Mouse (Mus musculus) layer of hippocampus, adult 18-20 months (tissue): ENCODE measurements at regions not wholly inside any gene's neighbourhood (a gene's known extent, or its start where the extent isn't known, plus 50 kb on each side); places are given as distances from the start of the nearest gene placed in this dataset.

Source experiments
- DNase-seq, 2 experiments: peaks; one replicate each; pipeline ENCODE4 v3.0.0; 2022; ENCODE audit warnings: low spot score in 2 of 2

GRCm38 (mm10) chr9:87961796-87962195, 230.7 kb upstream of the Tbx18 start:
- peak in 1 of 2 experiments; percentile 3 for DNase-seq

- DNase-seq: no peak
Measured at GRCm38 (mm10) chr9:87964508-87964907, 233.4 kb upstream of the Tbx18 start.

GRCm38 (mm10) chr9:87965103-87965780, 234.2 kb upstream of the Tbx18 start:
- DNase-seq: no peak

- no peak for DNase-seq
Measured at GRCm38 (mm10) chr9:87968190-87969082, 237.4 kb upstream of the Tbx18 start.

- no peak for DNase-seq
Measured at GRCm38 (mm10) chr9:87970586-87970985, 239.5 kb upstream of the Tbx18 start.

GRCm38 (mm10) chr9:87971791-87972190, 240.7 kb upstream of the Tbx18 start:
- no peak for DNase-seq

- DNase-seq: no peak
Measured at GRCm38 (mm10) chr9:87973531-87973930, 242.5 kb upstream of the Tbx18 start.

- DNase-seq: peak in 1 of 2 experiments; percentile 7
Measured at GRCm38 (mm10) chr9:87984910-87985309, 253.8 kb upstream of the Tbx18 start.

- DNase-seq: peak in 1 of 2 experiments; percentile 2
Measured at GRCm38 (mm10) chr9:87985439-87985838, 254.4 kb upstream of the Tbx18 start.

- DNase-seq: no peak
Measured at GRCm38 (mm10) chr9:88005945-88006700, 275.1 kb upstream of the Tbx18 start.

- DNase-seq: no peak
Measured at GRCm38 (mm10) chr9:88023752-88024151, 292.7 kb upstream of the Tbx18 start.

GRCm38 (mm10) chr9:88025936-88026335, 294.9 kb upstream of the Tbx18 start:
- DNase-seq: no peak

- peak; percentile 53 to 79 for DNase-seq
Measured at GRCm38 (mm10) chr9:88030509-88031148, 296.4 kb upstream of the Nt5e start.

- no peak for DNase-seq
Measured at GRCm38 (mm10) chr9:88037560-88037959, 289.4 kb upstream of the Nt5e start.

- no peak for DNase-seq
Measured at GRCm38 (mm10) chr9:88049270-88049669, 277.7 kb upstream of the Nt5e start.

GRCm38 (mm10) chr9:88049792-88050191, 277.2 kb upstream of the Nt5e start:
- no peak for DNase-seq

- DNase-seq: no peak
Measured at GRCm38 (mm10) chr9:88058551-88058950, 268.4 kb upstream of the Nt5e start.

- no peak for DNase-seq
Measured at GRCm38 (mm10) chr9:88059005-88059404, 268.0 kb upstream of the Nt5e start.

GRCm38 (mm10) chr9:88063973-88064676, 262.9 kb upstream of the Nt5e start:
- no peak for DNase-seq

- DNase-seq: no peak
Measured at GRCm38 (mm10) chr9:88065057-88065456, 261.9 kb upstream of the Nt5e start.

- no peak for DNase-seq
Measured at GRCm38 (mm10) chr9:88065777-88066176, 261.2 kb upstream of the Nt5e start.
